Mouse (Mus musculus): ENCODE results near the gene Lpar1. TPM values are rescaled to one million over a fixed set of nuclear protein-coding genes. Genes with fewer than 3 reads are reported as not detected.

Lpar1 gene
- total and polyA plus RNA-seq, 3 experiments: 0.22 TPM; not detected in 2

DNA sequence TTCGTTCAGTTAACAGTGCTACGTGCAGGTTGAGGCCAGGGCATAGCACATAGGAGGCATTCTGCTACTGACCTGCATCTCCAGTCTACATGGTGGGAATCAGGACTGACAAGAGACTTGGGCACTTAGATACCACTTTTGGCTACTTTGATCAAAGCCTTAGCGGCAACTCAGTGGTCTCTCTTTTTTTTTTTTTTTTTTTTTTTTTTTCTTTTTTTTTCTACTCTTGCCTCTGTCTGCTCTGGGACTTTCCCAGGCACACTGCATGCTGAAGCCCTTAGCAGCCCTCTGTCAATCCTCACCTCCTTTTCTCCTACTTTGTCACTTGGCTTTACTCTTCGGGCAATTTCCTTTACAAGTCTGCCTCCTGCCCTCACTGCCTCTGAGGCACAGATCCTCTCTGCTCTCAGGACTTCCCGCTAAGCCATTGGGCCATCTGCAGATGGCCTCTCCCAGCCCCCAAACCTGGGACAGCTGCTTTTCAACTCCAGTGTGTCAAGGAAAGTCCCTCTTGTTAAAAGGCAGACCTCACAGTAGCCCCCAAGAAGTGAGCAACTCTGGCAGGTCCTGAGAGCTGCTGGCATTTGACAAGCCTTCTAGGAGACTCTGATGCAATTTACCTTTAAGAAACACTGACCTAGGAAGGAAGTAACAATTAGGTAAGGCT is 23.8 kb upstream of the Lpar1 start:
- Histone ChIP-seq H3K4me3 (ENCODE audit: low read depth, low read length) (no peak overlapping the region), H3K27me3 (ENCODE audit: insufficient read depth, low read length) (no peaks in the 10 kb centered on the region), H3K9me3 (replicated peaks) (peaks cover 20% of the 10 kb centered on the region), H3K36me3 (replicated peaks) (no peaks in the 10 kb centered on the region), H3K4me1 (ENCODE audit: insufficient read depth, low read depth, low read length) (no peaks in the 10 kb centered on the region)
- DNase-seq (ENCODE audit: low spot score) (no peak), ATAC-seq (ENCODE audit: extremely low read depth, insufficient number of reproducible peaks, low FRiP score, poor library complexity, severe bottlenecking) (no peak)
- TF ChIP-seq TAL1 (conservative IDR thresholded peaks at IDR 0.05; ENCODE audit: low read depth, low read length): no peak
- TF ChIP-seq GATA2 (IDR thresholded peaks at IDR 0.05; ENCODE audit: borderline replicate concordance, low read depth, low read length): no peak
- no peak for TF ChIP-seq POLR2AphosphoS5 (IDR thresholded peaks at IDR 0.05; ENCODE audit: insufficient replicate concordance, low read depth, low read length)
- no peak for TF ChIP-seq GATA1 (IDR thresholded peaks at IDR 0.05; ENCODE audit: borderline replicate concordance, low read length)
- no peak for TF ChIP-seq CTCF (IDR thresholded peaks at IDR 0.05; ENCODE audit: low read depth, low read length)

GRCm38 (mm10) chr4:58575831-58576230 is 22.1 kb upstream of the Lpar1 start:
- Histone ChIP-seq H3K36me3 (replicated peaks) (no peaks in the 10 kb centered on the region), H3K4me1 (ENCODE audit: insufficient read depth, low read depth, low read length) (no peaks in the 10 kb centered on the region), H3K4me3 (ENCODE audit: low read depth, low read length) (no peak overlapping the region), H3K27me3 (ENCODE audit: insufficient read depth, low read length) (no peaks in the 10 kb centered on the region), H3K9me3 (replicated peaks) (peaks cover 13% of the 10 kb centered on the region)
- TF ChIP-seq GATA2 (IDR thresholded peaks at IDR 0.05; ENCODE audit: borderline replicate concordance, low read depth, low read length): no peak
- no peak for DNase-seq (ENCODE audit: low spot score)
- no peak for ATAC-seq (ENCODE audit: extremely low read depth, insufficient number of reproducible peaks, low FRiP score, poor library complexity, severe bottlenecking)

DNA sequence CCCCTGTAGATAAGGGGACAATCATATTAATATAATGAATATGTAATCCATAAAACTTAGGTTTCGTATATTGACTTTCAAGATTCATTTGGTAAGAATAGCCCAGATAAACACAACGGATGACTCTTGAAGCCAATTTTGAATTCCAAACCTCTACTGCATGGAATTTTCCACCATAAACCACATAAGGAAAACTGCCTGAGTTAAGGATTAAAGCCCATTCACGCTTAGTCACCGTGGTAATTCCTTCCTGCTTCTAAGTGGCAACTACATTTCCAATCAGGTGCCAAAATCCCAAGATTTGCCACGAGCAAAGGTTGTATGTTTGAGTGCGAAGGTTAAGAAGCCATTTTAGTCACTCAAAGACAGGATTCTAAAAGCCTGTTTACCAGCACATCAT is 20.3 kb upstream of the Lpar1 start:
- no peak for TF ChIP-seq POLR2AphosphoS5 (IDR thresholded peaks at IDR 0.05; ENCODE audit: insufficient replicate concordance, low read depth, low read length)
- no peak for TF ChIP-seq TAL1 (conservative IDR thresholded peaks at IDR 0.05; ENCODE audit: low read depth, low read length)
- no peak for TF ChIP-seq GATA1 (IDR thresholded peaks at IDR 0.05; ENCODE audit: borderline replicate concordance, low read length)
- no peak for TF ChIP-seq CTCF (IDR thresholded peaks at IDR 0.05; ENCODE audit: low read depth, low read length)
- no peak for TF ChIP-seq GATA2 (IDR thresholded peaks at IDR 0.05; ENCODE audit: borderline replicate concordance, low read depth, low read length)

GRCm38 (mm10) chr4:58572446-58572845 is 18.7 kb upstream of the Lpar1 start:
- Histone ChIP-seq H3K9me3 (replicated peaks) (peaks cover 5% of the 10 kb centered on the region), H3K27me3 (ENCODE audit: insufficient read depth, low read length) (no peaks in the 10 kb centered on the region), H3K4me3 (ENCODE audit: low read depth, low read length) (no peak overlapping the region), H3K36me3 (replicated peaks) (no peaks in the 10 kb centered on the region), H3K4me1 (ENCODE audit: insufficient read depth, low read depth, low read length) (no peaks in the 10 kb centered on the region)
- DNase-seq (ENCODE audit: low spot score) (no peak), ATAC-seq (ENCODE audit: extremely low read depth, insufficient number of reproducible peaks, low FRiP score, poor library complexity, severe bottlenecking) (no peak)
- no peak for TF ChIP-seq CTCF (IDR thresholded peaks at IDR 0.05; ENCODE audit: low read depth, low read length)
- no peak for TF ChIP-seq POLR2AphosphoS5 (IDR thresholded peaks at IDR 0.05; ENCODE audit: insufficient replicate concordance, low read depth, low read length)
- TF ChIP-seq GATA1 (IDR thresholded peaks at IDR 0.05; ENCODE audit: borderline replicate concordance, low read length): no peak
- no peak for TF ChIP-seq TAL1 (conservative IDR thresholded peaks at IDR 0.05; ENCODE audit: low read depth, low read length)
- TF ChIP-seq GATA2 (IDR thresholded peaks at IDR 0.05; ENCODE audit: borderline replicate concordance, low read depth, low read length): no peak

More for the DNA sequence above, 20.3 kb upstream of the Lpar1 start:
- Histone ChIP-seq H3K36me3 (replicated peaks) (no peaks in the 10 kb centered on the region), H3K4me1 (ENCODE audit: insufficient read depth, low read depth, low read length) (no peaks in the 10 kb centered on the region), H3K27me3 (ENCODE audit: insufficient read depth, low read length) (no peaks in the 10 kb centered on the region), H3K9me3 (replicated peaks) (peaks cover 7% of the 10 kb centered on the region), H3K4me3 (ENCODE audit: low read depth, low read length) (no peak overlapping the region)
- no peak for DNase-seq (ENCODE audit: low spot score)
- no peak for ATAC-seq (ENCODE audit: extremely low read depth, insufficient number of reproducible peaks, low FRiP score, poor library complexity, severe bottlenecking)

DNA sequence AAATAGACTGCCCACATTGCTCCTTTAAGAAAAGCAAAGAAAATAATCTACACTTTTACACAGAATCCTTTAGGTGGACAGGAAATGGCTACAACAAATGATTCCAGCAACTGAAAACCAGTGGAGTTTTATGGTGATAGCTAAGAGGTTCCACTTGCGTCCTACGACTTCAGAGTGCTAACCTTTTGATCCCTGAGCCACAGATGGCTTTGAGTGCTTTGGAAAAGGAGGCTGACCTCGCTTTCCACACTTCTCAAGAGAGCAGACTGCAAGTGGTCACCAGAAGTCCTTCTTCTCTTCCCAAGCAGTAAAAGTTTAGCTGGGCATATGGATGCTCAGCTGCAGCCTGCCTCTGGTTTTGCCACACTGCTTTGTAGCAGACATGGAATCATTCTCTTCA is 18.0 kb upstream of the Lpar1 start:
- DNase-seq (ENCODE audit: low spot score) (no peak), ATAC-seq (ENCODE audit: extremely low read depth, insufficient number of reproducible peaks, low FRiP score, poor library complexity, severe bottlenecking) (no peak)
- H3K27me3 ChIP-seq (ENCODE audit: insufficient read depth, low read length): no peaks in the 10 kb centered on the region
- no peaks in the 10 kb centered on the region for H3K4me1 ChIP-seq (ENCODE audit: insufficient read depth, low read depth, low read length)
- TF ChIP-seq POLR2AphosphoS5 (IDR thresholded peaks at IDR 0.05; ENCODE audit: insufficient replicate concordance, low read depth, low read length) (no peak), CTCF (IDR thresholded peaks at IDR 0.05; ENCODE audit: low read depth, low read length) (no peak), GATA1 (IDR thresholded peaks at IDR 0.05; ENCODE audit: borderline replicate concordance, low read length) (no peak), GATA2 (IDR thresholded peaks at IDR 0.05; ENCODE audit: borderline replicate concordance, low read depth, low read length) (no peak), TAL1 (conservative IDR thresholded peaks at IDR 0.05; ENCODE audit: low read depth, low read length) (no peak)
- H3K4me3 ChIP-seq (ENCODE audit: low read depth, low read length): no peak overlapping the region
- H3K36me3 ChIP-seq (replicated peaks): no peaks in the 10 kb centered on the region
- peaks cover 3% of the 10 kb centered on the region for H3K9me3 ChIP-seq (replicated peaks)

DNA sequence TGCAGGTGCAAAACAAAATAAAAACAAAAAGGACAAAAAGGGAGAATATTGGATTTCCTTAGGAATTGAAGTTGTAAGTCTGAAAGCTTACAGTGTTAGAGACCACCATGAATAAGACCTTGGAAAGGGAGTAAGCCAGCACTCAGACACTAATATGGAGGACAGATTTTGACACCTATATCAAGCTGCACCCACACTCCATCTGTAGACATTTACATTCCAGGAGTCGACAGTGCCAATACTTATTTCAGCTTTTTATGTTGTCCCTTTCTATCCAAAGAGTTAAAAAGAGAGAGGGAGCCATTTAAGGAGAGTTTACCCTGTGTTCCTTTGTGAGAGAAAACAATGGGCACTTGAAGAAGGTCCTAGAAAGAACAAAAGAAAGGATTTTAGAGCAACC is 17.5 kb upstream of the Lpar1 start:
- Histone ChIP-seq H3K4me3 (ENCODE audit: low read depth, low read length) (no peak overlapping the region), H3K36me3 (replicated peaks) (no peaks in the 10 kb centered on the region), H3K4me1 (ENCODE audit: insufficient read depth, low read depth, low read length) (no peaks in the 10 kb centered on the region), H3K27me3 (ENCODE audit: insufficient read depth, low read length) (no peaks in the 10 kb centered on the region), H3K9me3 (replicated peaks) (peaks cover 7% of the 10 kb centered on the region)
- DNase-seq (ENCODE audit: low spot score): no peak
- TF ChIP-seq CTCF (IDR thresholded peaks at IDR 0.05; ENCODE audit: low read depth, low read length) (no peak), POLR2AphosphoS5 (IDR thresholded peaks at IDR 0.05; ENCODE audit: insufficient replicate concordance, low read depth, low read length) (no peak), GATA2 (IDR thresholded peaks at IDR 0.05; ENCODE audit: borderline replicate concordance, low read depth, low read length) (no peak), GATA1 (IDR thresholded peaks at IDR 0.05; ENCODE audit: borderline replicate concordance, low read length) (no peak), TAL1 (conservative IDR thresholded peaks at IDR 0.05; ENCODE audit: low read depth, low read length) (no peak)
- ATAC-seq (ENCODE audit: extremely low read depth, insufficient number of reproducible peaks, low FRiP score, poor library complexity, severe bottlenecking): no peak

Data from G1E (cell line).